Mouse (Mus musculus) CH12.LX (cell line): ENCODE data around the gene Cep295. TPM values are rescaled to one million over a fixed set of nuclear protein-coding genes. Genes with fewer than 3 reads are reported as not detected.

ENCODE experiments used
- DNase-seq: peaks from one replicate; pipeline ENCODE4 v3.0.0-alpha.2; 2013; ENCODE audit errors: extremely low read depth
- H3K27ac ChIP-seq: 2 replicates; pipeline ENCODE4 v1.5.1; 2012; ENCODE audit warnings: low read depth, mild to moderate bottlenecking, control low read depth, moderate library complexity; ENCODE audit not compliant: insufficient read depth
- H3K27me3 ChIP-seq: replicated peaks from 2 replicates; pipeline ENCODE3; 2012; ENCODE audit warnings: inconsistent platforms
- H3K36me3 ChIP-seq, 2 experiments: replicated peaks in 1 of 2; 2 replicates each; pipeline versions ENCODE3 to v1.6.1; 2012; ENCODE audit warnings: inconsistent platforms in 1 of 2, low read length in 1 of 2, mild to moderate bottlenecking in 1 of 2, mixed read lengths in 1 of 2, moderate library complexity in 1 of 2; ENCODE audit not compliant: control insufficient read depth in 1 of 2, insufficient read depth in 1 of 2
- H3K4me1 ChIP-seq, 2 experiments: 2 replicates each; pipeline ENCODE4 v1.6.1; 2012; ENCODE audit warnings: inconsistent platforms in 1 of 2, moderate library complexity in 1 of 2; ENCODE audit not compliant: insufficient read depth in 2 of 2, control insufficient read depth in 1 of 2
- H3K4me2 ChIP-seq: 2 replicates; pipeline ENCODE4 v1.6.1; 2012; ENCODE audit warnings: low read depth, mild to moderate bottlenecking, control low read depth; ENCODE audit not compliant: poor library complexity, insufficient read depth, severe bottlenecking
- H3K4me3 ChIP-seq, 3 experiments: fragments of 150-350 bp in 1 of 3; sonication (generic) in 1 of 3; replicated peaks in 1 of 3; 2 replicates each; pipeline versions ENCODE3 to v1.5.1; 2011 to 2012; ENCODE audit warnings: low read depth in 2 of 3, low read length in 2 of 3, mild to moderate bottlenecking in 2 of 3, moderate library complexity in 2 of 3, control low read depth in 1 of 3, improper control_type of control experiment in 1 of 3, inconsistent platforms in 1 of 3, mixed read lengths in 1 of 3; ENCODE audit not compliant: poor library complexity in 1 of 3
- H3K79me2 ChIP-seq: replicated peaks from 2 replicates; pipeline ENCODE4 v1.6.1; 2012; ENCODE audit warnings: mild to moderate bottlenecking, moderate library complexity; ENCODE audit not compliant: control insufficient read depth, poor library complexity, insufficient read depth, severe bottlenecking; ENCODE audit errors: extremely low read depth
- H3K9ac ChIP-seq: 2 replicates; pipeline ENCODE4 v1.6.1; 2012; ENCODE audit warnings: low read depth, mild to moderate bottlenecking, control low read depth, moderate library complexity; ENCODE audit not compliant: insufficient read depth
- H3K9me3 ChIP-seq: replicated peaks from 2 replicates; pipeline ENCODE3; 2012; ENCODE audit warnings: low read length, inconsistent platforms, mixed read lengths
- BHLHE40 ChIP-seq: IDR thresholded peaks from 2 replicates; pipeline ENCODE4 v1.6.1; 2011; ENCODE audit warnings: mild to moderate bottlenecking, low read depth, low read length, improper control_type of control experiment
- CHD1 ChIP-seq: IDR thresholded peaks from 2 replicates; pipeline ENCODE4 v1.6.1; 2012; ENCODE audit warnings: low read depth, low read length, improper control_type of control experiment, inconsistent platforms
- CTCF ChIP-seq, 2 experiments: IDR thresholded peaks in 1 of 2; conservative IDR thresholded peaks in 1 of 2; 2 replicates each; pipeline ENCODE4 v1.5.1; 2011 to 2012; ENCODE audit warnings: low read depth in 2 of 2, low read length in 2 of 2, improper control_type of control experiment in 1 of 2, inconsistent platforms in 1 of 2, mild to moderate bottlenecking in 1 of 2, moderate library complexity in 1 of 2
- HCFC1 ChIP-seq: IDR thresholded peaks from 2 replicates; pipeline ENCODE4 v1.6.1; 2012; ENCODE audit warnings: low read depth, mild to moderate bottlenecking, inconsistent platforms, low read length, improper control_type of control experiment
- MAX ChIP-seq: IDR thresholded peaks from 2 replicates; pipeline ENCODE4 v1.6.1; 2011; ENCODE audit warnings: low read length, improper control_type of control experiment
- MYC ChIP-seq: IDR thresholded peaks from 2 replicates; pipeline ENCODE4 v1.6.1; 2011; ENCODE audit warnings: low read depth, mild to moderate bottlenecking, improper control_type of control experiment, low read length
- RAD21 ChIP-seq: IDR thresholded peaks from 2 replicates; pipeline ENCODE4 v1.6.1; 2011; ENCODE audit warnings: low read depth, mild to moderate bottlenecking, low read length, improper control_type of control experiment, moderate library complexity
- SIN3A ChIP-seq: IDR thresholded peaks from 2 replicates; pipeline ENCODE4 v1.6.1; 2012; ENCODE audit warnings: low read length, improper control_type of control experiment, inconsistent platforms
- SMC3 ChIP-seq: IDR thresholded peaks from 2 replicates; pipeline ENCODE4 v1.6.1; 2011; ENCODE audit warnings: low read depth, low read length, improper control_type of control experiment
- TCF12 ChIP-seq: IDR thresholded peaks from 2 replicates; pipeline ENCODE4 v1.6.1; 2014; ENCODE audit warnings: low read depth, mild to moderate bottlenecking, inconsistent platforms, low read length, improper control_type of control experiment
- UBTF ChIP-seq: IDR thresholded peaks from 2 replicates; pipeline ENCODE4 v1.6.1; 2012; ENCODE audit warnings: low read depth, mild to moderate bottlenecking, inconsistent platforms, low read length, improper control_type of control experiment, moderate library complexity
- ZMIZ1 ChIP-seq: IDR thresholded peaks from 2 replicates; pipeline ENCODE4 v1.6.1; 2012; ENCODE audit warnings: low read depth, mild to moderate bottlenecking, inconsistent platforms, low read length, improper control_type of control experiment
- dilution Hi-C: fragments of 300-500 bp; cut with MboI; formaldehyde crosslinking; loops from 2 replicates; pipeline ENCODE4 v1.14.3; 2020; ENCODE audit warnings: low sequenced_read_pairs; ENCODE audit not compliant: extremely low pct_unique_long_range_greater_than_20kb, extremely low pct_ligation_motif_present
- in situ Hi-C: fragments of 300-500 bp; cut with MboI; formaldehyde crosslinking; loops from 3 replicates; pipeline ENCODE4 v1.14.3; 2019; ENCODE audit warnings: low sequenced_read_pairs, low pct_ligation_motif_present, low pct_unique_long_range_greater_than_20kb, mixed read lengths
- polyA plus RNA-seq: library from polyadenylated mRNA; unstranded; fragments of >175 nt; gene quantifications from 2 replicates; pipeline ENCODE4 v1.2.1, GENCODE M21; 2012; ENCODE audit warnings: low read depth; ENCODE audit not compliant: insufficient read length
- total RNA-seq, 2 experiments: library from RNA; depleted of rRNA; stranded (reverse); fragments of 300-350 nt in 1 of 2; fragments of >200 nt in 1 of 2; gene quantifications; 2 replicates each; pipeline ENCODE4 v1.2.3; 2012 to 2014

Cep295 gene
- total and polyA plus RNA-seq, 3 experiments: 20.4 to 29.9 (median 27.2) TPM

- TF ChIP-seq TCF12: no peak
- peak; percentile 34; the same call in 1 of the 2 replicates for TF ChIP-seq SMC3
- TF ChIP-seq MYC: no peak
- peak; percentile 16 to 58; a peak in 3 of 4 replicates for TF ChIP-seq CTCF (conservative IDR thresholded peaks at IDR 0.05 in 1 of 2, IDR thresholded peaks at IDR 0.05 in 1 of 2; ENCODE audit: low read depth in 2 of 2, low read length in 2 of 2)
- peak; percentile 62 for TF ChIP-seq RAD21
- no peak overlapping the region for H3K27ac ChIP-seq
- H3K4me3 ChIP-seq: no peak overlapping the region
- no peaks in the 10 kb centered on the region for H3K27me3 ChIP-seq
- H3K79me2 ChIP-seq: no peaks in the 10 kb centered on the region
- H3K9ac ChIP-seq: no peak overlapping the region
- in situ Hi-C loops (loop anchor here (10.0 kb wide), 1 partner anchor 319 kb away; no protein-coding TSS in a partner anchor), dilution Hi-C loops (no loop called here)
- no peaks in the 10 kb centered on the region for H3K36me3 ChIP-seq
- H3K4me2 ChIP-seq: no peak overlapping the region
- H3K9me3 ChIP-seq: no peaks in the 10 kb centered on the region
- DNase-seq: peak; percentile 24
- no peaks in the 10 kb centered on the region; a peak in 1 of 4 replicates for H3K4me1 ChIP-seq
Measured at GRCm38 (mm10) chr9:15365856-15366255, 8.3 kb upstream of the Cep295 start.

- Histone ChIP-seq H3K9me3 (no peaks in the 10 kb centered on the region), H3K9ac (no peak overlapping the region), H3K27me3 (no peaks in the 10 kb centered on the region), H3K4me2 (no peak overlapping the region), H3K4me1 (no peaks in the 10 kb centered on the region; a peak in 1 of 4 replicates), H3K36me3 (no peaks in the 10 kb centered on the region), H3K79me2 (no peaks in the 10 kb centered on the region), H3K27ac (no peak overlapping the region), H3K4me3 (no peak overlapping the region)
- in situ Hi-C loops (loop anchor here (10.0 kb wide), 1 partner anchor 320 kb away; no protein-coding TSS in a partner anchor), dilution Hi-C loops (no loop called here)
- no peak for DNase-seq
- TF ChIP-seq MAX (no peak), CTCF (conservative IDR thresholded peaks at IDR 0.05 in 1 of 2, IDR thresholded peaks at IDR 0.05 in 1 of 2; ENCODE audit: low read depth in 2 of 2, low read length in 2 of 2) (no peak), SMC3 (no peak), CHD1 (no peak), BHLHE40 (no peak)
Measured at GRCm38 (mm10) chr9:15364843-15365242, 7.3 kb upstream of the Cep295 start.

DNA sequence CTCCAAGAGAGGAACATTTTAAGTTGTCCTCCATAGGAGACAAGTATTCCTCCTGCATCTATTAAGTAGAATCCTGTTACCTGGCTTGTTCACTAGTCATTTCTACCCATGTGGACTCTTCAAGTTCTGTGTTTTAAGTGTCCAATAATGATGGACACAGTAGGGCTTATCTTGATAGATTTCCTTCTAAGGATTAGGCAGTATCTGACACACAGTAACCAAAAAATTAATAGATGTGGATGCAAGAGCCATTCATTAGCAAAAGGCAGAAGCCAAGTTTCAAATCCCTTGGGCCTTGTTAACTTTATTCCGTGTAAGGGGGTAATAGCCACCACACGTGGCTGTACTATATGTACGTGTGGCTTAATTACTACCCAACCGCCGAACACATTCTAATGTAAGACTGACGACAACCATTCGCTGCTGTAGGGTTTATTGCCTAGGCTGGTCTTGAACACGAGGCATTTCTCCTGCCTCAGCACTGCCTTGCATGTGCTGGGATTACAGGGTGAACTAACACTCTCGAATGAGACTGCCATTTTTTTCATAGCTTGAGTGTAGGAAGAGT, 588 bp downstream of the Cep295 start:
- H3K79me2 ChIP-seq: peaks cover 21% of the 10 kb centered on the region
- in situ Hi-C loops (no loop called here), dilution Hi-C loops (no loop called here)
- H3K36me3 ChIP-seq: peaks cover 7 to 28% of the 10 kb centered on the region in 2 experiments
- peak overlapping the region; percentile 38 for H3K27ac ChIP-seq
- H3K9me3 ChIP-seq: no peaks in the 10 kb centered on the region
- no peak for DNase-seq
- TF ChIP-seq HCFC1 (no peak), MYC (peak; percentile 82; the same call in 1 of the 2 replicates), SIN3A (no peak), UBTF (no peak), ZMIZ1 (no peak)
- H3K27me3 ChIP-seq: no peaks in the 10 kb centered on the region
- peak overlapping the region; percentile 84 for H3K4me2 ChIP-seq
- H3K4me1 ChIP-seq: peaks cover 3 to 24% of the 10 kb centered on the region in 2 experiments; a peak in 3 of 4 replicates
- peak overlapping the region; percentile 83 for H3K9ac ChIP-seq
- H3K4me3 ChIP-seq: peak overlapping the region; percentile 86 to 99 (median 98)
